Mouse (Mus musculus) liver, embryonic 14.5 days (tissue): ENCODE measurements around the gene Vwce.

Experiments used
- CTCF ChIP-seq: IDR thresholded peaks from 2 replicates; pipeline ENCODE4 v1.5.1; 2016; ENCODE audit warnings: antibody characterized with exemption, low read depth, control low read depth
- EP300 ChIP-seq: IDR thresholded peaks from 2 replicates; pipeline ENCODE4 v1.6.1; 2016; ENCODE audit warnings: antibody characterized with exemption, low read depth

- TF ChIP-seq CTCF (no peak), EP300 (no peak)
Observed at GRCm38 (mm10) chr19:10671854-10672417, 37.9 kb downstream of the Vwce start.
